Mouse (Mus musculus): ENCODE data around the gene Trim9. TPM values are rescaled to one million over a fixed set of nuclear protein-coding genes. Genes with fewer than 3 reads are reported as not detected.

Trim9 gene
- total RNA-seq, 4 experiments from 2014 or later, result 1.8 to 3.4 (median 3.1) TPM

DNA sequence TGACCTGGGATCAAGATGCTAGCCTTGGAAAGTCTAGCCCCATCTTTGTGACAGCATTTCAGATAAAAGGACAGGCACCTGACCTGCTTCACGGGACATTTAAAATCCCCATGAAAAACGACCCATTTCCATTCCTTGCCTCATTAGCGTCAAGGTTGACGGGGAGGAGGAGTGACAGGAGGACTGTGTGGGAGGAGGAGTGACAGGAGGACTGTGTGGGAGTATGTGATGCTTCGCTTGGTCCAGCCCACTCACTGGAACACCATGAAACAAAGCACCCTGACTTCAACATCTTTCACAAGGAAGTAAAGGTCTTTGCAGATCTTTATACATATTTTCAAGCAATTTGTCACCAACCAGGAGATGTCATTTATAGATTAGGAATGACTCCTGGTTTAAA lies 139.2 kb downstream of the Trim9 start:
- no peak for DNase-seq

DNA sequence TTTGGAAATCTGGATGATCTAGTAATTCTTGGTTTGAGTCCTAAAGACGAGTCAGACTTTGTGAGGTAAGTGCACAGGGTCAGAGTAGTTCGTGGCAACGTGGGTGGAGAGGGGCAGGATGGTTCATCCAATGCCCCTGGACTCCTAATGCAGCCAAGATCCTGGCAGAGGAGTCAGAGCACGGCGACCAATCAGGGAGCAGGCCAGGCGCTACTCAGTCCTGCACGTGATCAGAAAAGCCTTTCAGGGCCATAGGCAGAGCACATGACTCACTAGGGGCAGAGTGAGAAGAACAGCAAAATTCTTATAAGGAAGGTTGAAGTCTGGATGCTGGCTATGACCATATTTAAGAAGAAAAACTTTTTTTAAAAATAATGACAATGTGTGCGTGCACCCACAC lies 143.0 kb downstream of the Trim9 start:
- no peak for DNase-seq

DNA sequence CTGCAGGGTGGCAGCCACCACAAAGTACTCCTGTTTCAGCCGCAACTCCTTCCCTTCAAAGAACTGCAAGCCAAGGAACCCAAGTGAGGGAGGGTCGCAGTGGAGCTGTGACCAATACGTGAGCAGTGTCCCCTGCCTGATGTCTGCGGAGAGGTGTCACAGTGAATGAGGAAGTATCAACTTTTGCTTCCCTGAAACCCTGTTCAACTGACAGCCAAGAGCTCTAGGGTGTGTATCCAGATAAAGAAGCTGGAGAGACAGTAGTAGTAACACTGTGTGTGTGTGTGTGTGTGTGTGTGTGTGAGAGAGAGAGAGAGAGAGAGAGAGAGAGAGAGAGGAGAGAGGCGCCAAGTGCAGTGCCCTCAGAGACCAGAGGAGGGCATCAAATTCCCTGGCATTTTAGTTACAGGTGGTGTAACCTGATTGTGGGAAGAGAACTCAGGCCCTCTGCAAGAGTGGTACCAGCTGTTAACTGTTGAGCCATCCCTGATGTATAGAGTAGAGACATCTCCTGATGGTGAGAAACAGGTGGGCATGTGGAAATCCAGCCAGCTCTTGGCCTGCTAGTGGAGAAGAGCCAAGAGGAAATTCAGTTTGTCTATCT lies 145.4 kb downstream of the Trim9 start:
- no peak for DNase-seq

DNA sequence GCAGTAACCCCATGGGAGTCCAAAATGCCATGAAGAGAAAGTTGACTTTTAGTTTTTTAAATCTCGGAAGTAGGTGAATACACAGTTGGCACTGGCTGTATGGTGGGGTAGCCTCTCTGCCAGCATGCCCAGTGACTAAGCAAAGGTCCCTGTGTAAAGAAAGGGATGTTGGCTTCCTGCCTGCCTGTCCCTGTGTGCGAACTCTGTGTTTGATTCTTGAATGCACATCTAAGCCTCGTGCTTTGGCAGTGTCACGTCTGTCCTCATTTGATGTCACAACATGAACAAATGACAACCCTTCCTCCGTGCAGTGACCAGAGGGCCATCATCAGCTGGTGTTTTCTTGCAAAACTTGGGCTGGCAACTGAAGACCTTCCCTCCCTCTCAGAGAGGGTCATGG lies 151.1 kb downstream of the Trim9 start:
- DNase-seq, result no peak

GRCm38 (mm10) chr12:70195426-70195825 lies 152.0 kb downstream of the Trim9 start:
- no peak for DNase-seq

Other genes starting within 250 kb of the Trim9 start
- gene Nin, start 233.9 kb downstream of the Trim9 start, total RNA-seq (2022), result 10 to 100 TPM; 27.4 to 55.2 (median 38.7) TPM
- not detected for gene Abhd12b, start 193.5 kb downstream of the Trim9 start, total RNA-seq (2022)
- 10 to 100 TPM in 3 of 4 experiments, 1 to 10 TPM in 1; 9.5 to 74.3 (median 43.1) TPM for gene Pygl, start 116.1 kb downstream of the Trim9 start, total RNA-seq (2022)
- 10 to 100 TPM; 38.9 to 45.9 (median 43.5) TPM for gene Tmx1, start 105.5 kb upstream of the Trim9 start, total RNA-seq (2022)

All from adrenal gland, adult 8-10 months (tissue).